Mouse (Mus musculus) heart, postnatal 14 days (tissue): Measurements from ENCODE around the gene Gpr65. TPM values are rescaled to one million over a fixed set of nuclear protein-coding genes. Genes with fewer than 3 reads are reported as not detected.
"Not testable (repeated sequence)": the region's sequence is repeated elsewhere in the genome, so short reads cannot be mapped to it uniquely, and the experiment has no call there.

Experiments used
- DNase-seq, 2 experiments: peaks; one replicate each; pipeline ENCODE4 v3.0.0; 2021 to 2022
- intact Hi-C: fragments of 180-260 bp; cut with DNase I; formaldehyde crosslinking; loops from one replicate; pipeline ENCODE4 v1.15.1; 2025
- long read RNA-seq, 2 experiments: library from polyadenylated mRNA; stranded (forward); transcript quantifications; one replicate each; pipeline ENCODE4 v2.0.0; 2021
- total RNA-seq, 2 experiments: library from RNA; stranded (reverse); gene quantifications; 2 replicates each; pipeline ENCODE4 v1.2.3; 2021

Gene Gpr65
- 1 to 10 TPM in 1 of 2 experiments, under 1 TPM in 1; 0.43 to 1.3 TPM for total RNA-seq
- long read RNA-seq, experiment 1, partial matches to known transcripts: 0 of 1 reads
- long read RNA-seq, experiment 1, other reads (novel, unspliced or antisense): 0 of 1 reads
- long read RNA-seq, experiment 2: 0 reads

GRCm38 (mm10) chr12:98268441-98269369 is at the start of gene Gpr65:
TSS of gene Gpr65 (plus strand) at chr12:98268635.
- DNase-seq: no peak
- intact Hi-C loops: no loop called here

- no peak for DNase-seq
- intact Hi-C loops: no loop called here
Observed at GRCm38 (mm10) chr12:98223286-98223685, 45.1 kb upstream of the Gpr65 start.

DNA sequence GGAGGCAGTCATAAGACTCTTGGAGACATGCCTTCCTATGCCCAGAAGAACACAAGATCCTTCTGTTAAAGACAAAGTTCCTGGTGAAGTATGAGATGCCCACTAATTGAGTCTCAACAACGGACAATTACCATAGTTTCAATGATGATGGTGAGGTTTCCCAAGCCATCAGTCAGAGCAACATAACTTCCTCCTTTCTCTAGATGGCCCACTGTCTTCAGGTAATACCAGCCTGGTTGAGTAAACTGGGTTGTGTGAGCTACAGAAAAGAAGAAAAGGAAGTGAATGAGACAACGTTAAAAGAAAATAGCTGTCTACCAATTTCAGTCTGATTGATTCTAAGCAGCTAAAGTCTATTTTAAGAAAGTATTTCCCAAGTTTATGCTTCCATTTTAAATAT is 41.4 kb upstream of the Gpr65 start:
- no peak for DNase-seq
- intact Hi-C loops: no loop called here

- intact Hi-C loops, DNase-seq: not testable (repeated sequence)
Observed at GRCm38 (mm10) chr12:98238478-98238877, 30.0 kb upstream of the Gpr65 start.

GRCm38 (mm10) chr12:98244161-98244560 is 24.3 kb upstream of the Gpr65 start:
- intact Hi-C loops: no loop called here
- DNase-seq: no peak

DNA sequence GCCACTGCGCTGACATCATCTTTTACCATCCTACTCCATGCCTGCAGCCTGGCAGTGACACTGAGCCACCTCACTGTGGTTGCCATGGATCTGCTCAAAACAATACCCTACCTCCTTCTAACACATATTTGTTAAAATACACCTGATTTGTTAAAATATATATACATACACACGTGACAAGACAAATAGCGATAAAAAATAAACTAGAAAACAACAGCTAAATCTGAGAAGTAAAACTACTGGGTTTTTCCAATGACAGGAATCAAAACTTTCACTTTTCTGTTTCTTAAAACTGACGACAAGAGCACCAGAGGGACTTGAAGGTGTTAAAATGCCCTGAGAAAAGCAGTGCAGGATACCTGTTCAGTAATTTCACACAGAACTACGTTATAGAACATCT is 23.6 kb upstream of the Gpr65 start:
- intact Hi-C loops: no loop called here

DNA sequence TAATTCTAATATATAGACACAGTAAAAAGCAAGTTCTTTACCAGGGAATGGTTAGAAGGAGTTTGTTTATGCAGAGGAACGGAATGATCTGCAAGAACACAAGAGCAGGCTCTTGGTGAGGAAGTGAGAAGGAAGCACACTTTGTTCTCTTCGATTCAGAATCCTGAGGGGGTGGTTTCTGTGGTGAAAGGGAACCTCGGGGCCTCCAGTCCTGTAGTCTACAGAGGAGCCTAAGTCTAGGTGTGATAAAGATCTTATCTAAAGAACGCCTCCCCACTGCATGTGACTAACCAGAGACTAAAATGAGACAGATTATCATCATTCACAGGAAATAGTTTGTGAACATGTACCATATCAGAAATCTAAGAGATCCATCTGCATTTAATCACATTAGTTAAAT is 21.6 kb upstream of the Gpr65 start:
- no peak for DNase-seq
- intact Hi-C loops: no loop called here

More for the DNA sequence above, 23.6 kb upstream of the Gpr65 start:
- DNase-seq: no peak

- intact Hi-C loops: no loop called here
- DNase-seq: no peak
Observed at GRCm38 (mm10) chr12:98249671-98250070, 18.8 kb upstream of the Gpr65 start.

- intact Hi-C loops: no loop called here
- DNase-seq: no peak
Observed at GRCm38 (mm10) chr12:98250327-98250726, 18.1 kb upstream of the Gpr65 start.

DNA sequence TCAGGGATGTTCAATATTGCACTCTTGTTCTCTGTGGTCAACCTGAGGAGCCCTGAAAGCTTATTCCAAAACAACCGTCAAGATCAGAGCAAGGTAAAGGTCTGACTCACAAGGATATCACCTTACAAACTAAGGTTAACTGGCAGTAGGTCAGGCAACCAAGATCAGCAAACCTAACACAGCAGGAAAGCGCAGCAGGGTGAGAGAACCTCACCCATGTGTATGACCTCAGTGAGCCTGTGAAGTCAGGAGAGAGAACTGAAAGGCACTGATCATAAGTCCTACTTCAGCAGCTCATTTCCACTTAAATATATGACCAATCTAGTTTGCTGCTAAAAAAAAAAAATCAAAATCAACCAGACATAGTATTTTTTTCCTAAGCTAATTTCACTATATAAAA is 16.0 kb upstream of the Gpr65 start:
- DNase-seq: no peak
- intact Hi-C loops: no loop called here

DNA sequence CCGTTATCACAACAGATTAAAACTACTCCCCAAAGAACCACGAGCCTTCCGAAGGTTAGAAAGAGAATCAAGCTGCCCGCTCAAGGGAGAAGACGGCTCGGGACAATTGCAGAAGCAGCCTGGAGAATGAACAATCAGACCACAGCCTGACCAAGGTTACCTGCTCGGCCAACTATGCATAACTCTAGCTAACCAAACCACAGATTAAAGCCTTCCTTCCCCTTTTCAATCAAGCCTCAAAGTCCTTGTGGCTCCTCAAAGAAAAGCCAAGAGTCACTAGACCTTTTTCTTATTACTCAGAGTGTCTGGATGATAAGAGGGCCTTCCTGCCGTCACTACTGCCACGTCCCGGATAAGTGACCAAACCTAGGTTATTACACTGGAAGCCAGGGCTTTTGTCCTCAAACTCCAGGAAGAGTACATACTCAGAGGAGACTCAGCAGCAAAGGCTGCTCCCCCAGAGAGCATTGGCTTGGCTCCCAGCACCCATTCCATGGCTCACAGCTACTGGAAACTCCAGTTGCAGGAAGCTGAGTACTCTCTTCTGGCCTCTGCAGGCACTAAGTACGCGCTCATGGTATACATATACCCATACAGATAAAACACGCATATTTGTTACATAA is 13.0 kb upstream of the Gpr65 start:
- no peak for DNase-seq
- intact Hi-C loops: no loop called here

DNA sequence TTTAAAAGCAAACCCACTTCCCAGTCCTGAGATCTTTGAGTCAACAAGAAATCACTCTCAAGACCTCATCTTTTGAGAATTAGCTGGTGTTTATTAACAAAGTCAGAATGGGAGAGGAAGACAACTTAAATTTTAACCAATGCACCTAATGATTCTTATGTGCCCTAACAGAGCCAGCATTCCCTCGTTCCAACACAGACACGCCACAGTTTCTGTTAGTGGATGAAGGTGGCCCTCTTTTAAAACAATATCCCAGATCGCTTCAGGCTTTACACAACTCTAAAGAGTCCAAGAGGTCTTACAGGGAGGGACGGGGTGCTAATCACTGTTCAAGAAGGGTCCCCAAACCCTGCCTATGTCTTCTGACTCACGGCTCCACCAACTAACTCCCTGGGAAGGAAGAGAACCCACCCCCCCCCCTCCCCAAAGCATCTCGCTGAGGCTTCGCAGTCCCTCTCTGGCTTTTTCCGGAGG is 10.0 kb upstream of the Gpr65 start:
- intact Hi-C loops: no loop called here
- peak in 1 of 2 experiments; percentile 9 for DNase-seq

GRCm38 (mm10) chr12:98258845-98259517 is 9.5 kb upstream of the Gpr65 start, which contains the start of gene Galc:
TSS of gene Galc (minus strand) at chr12:98259459.
- intact Hi-C loops: no loop called here
- DNase-seq: peak; percentile 92 to 93

DNA sequence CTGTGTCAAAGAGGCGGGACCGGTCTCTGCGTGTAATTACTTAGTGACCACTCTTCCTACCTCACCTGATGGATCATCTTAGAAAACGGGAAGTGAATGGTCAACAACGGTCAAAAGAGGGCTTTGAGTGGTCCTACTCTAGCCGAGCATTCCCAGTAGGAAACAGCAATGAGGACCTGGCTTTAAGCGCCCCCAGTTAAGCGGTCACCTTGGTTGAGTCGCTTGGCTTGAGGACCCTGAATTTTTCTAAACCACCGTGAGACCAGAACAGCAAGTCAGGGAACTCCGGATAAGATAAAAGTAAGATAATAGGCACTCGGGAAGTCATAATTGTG is 8.9 kb upstream of the Gpr65 start:
- intact Hi-C loops: no loop called here
- no peak for DNase-seq

DNA sequence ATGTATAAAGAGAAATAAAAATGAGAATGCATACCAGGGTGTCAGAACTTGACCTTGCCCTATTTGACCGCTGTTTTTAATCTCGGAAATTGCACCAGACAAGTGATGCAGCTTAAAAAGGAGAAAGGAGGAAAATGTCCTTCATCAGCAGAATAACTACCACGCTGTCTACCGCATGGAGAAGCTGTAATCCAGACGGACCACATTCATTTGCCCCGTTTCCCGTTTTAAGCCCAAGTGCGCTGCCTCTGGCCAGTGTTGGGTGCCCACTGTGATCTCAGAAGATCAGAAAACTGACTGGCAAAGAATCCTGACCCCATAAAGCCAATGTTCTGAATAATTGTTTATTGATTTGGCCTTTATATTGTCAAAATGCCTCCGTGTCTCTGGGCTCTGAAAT is 2.7 kb upstream of the Gpr65 start:
- intact Hi-C loops: no loop called here
- no peak for DNase-seq

GRCm38 (mm10) chr12:98269791-98270745 is 1.6 kb downstream of the Gpr65 start:
- intact Hi-C loops: no loop called here

DNA sequence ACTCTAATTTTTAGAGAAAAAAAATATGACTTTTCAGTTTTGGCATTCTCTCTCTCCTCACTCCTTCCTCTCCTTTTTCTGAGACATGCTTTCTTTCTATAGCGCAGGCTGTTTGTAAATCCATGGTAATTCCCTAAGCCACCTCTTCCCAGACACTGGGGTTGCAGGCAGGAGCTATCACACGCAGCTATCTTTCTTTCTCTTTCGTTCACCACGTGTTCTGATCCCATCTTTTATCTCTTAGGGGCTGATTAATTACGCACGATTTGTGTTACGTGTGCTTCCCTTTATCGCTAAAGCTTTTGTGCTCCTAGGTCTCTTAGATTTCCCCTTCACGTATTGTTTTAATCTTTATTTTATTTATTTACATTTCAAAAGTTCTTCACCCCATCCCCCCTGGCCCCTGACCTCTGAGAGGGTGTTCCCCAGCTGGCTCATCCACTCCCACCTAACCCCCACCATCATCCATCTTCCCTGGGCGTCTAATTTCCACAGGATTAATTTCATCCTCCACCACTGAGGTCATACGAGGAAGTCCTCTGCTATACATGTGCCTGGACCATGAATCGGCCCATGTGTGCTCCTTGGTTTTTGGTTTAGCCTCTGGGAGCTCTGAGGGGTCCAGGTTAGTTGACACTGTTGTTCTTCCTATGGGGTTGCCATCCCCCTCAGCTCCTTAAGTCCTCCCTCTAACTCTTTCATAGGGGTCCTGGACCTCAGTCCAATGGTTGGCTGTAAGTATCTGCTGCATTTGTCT is 2.6 kb downstream of the Gpr65 start:
- DNase-seq: no peak
- intact Hi-C loops: no loop called here

More at GRCm38 (mm10) chr12:98269791-98270745, 1.6 kb downstream of the Gpr65 start:
- DNase-seq: no peak

GRCm38 (mm10) chr12:98272433-98272832 is 4.0 kb downstream of the Gpr65 start:
- intact Hi-C loops: no loop called here

DNA sequence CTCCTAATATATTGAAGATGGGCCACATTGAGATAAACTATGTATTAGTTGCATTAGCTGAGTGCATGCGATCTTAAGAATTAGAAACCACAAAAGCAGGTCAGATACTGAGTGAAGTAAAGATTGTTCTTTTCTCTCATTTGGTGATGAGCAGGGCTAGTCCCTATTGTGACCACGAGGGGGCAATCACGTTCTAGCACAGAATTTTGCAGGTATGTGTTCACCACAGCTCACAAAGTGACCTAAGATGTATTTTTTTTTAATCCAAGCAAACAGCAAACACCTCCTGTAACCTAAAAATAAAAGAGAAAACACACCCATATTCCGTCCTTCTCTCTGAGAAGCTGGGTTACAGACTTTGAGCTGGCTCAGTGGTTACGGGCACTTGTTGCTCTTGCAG is 12.1 kb downstream of the Gpr65 start:
- peak; percentile 56 to 71 for DNase-seq

More at GRCm38 (mm10) chr12:98272433-98272832, 4.0 kb downstream of the Gpr65 start:
- no peak for DNase-seq

More for the DNA sequence above, 12.1 kb downstream of the Gpr65 start:
- intact Hi-C loops: loop anchor here (5.0 to 10.0 kb wide), 2 partner anchors 67 to 344 kb away; partner anchors contain the start of gene Spata7
